Mouse (Mus musculus) heart, embryonic 16.5 days (tissue): ENCODE measurements around the gene Zbtb16. TPM values are rescaled to one million over a fixed set of nuclear protein-coding genes. Genes with fewer than 3 reads are reported as not detected.

Experiments
- ATAC-seq: fragments of 200-750 bp; cut with Nextera tagmentation; replicated peaks from 2 replicates; pipeline ENCODE4 v1.8.0; 2017; ENCODE audit warnings: moderate number of reproducible peaks; ENCODE audit not compliant: insufficient read depth, low FRiP score; ENCODE audit errors: extremely low read depth
- H3K27ac ChIP-seq: fragments of 300-500 bp; sonication (generic); 2 replicates; pipeline ENCODE4 v1.5.1; 2014; ENCODE audit warnings: mild to moderate bottlenecking, low read length, control low read depth, moderate library complexity
- H3K27me3 ChIP-seq: fragments of 300-500 bp; sonication (generic); 2 replicates; pipeline ENCODE4 v1.6.1; 2014; ENCODE audit warnings: low read length, mixed read lengths; ENCODE audit not compliant: control insufficient read depth, insufficient read depth
- H3K36me3 ChIP-seq: fragments of 300-500 bp; sonication (generic); 2 replicates; pipeline ENCODE4 v1.6.1; 2014; ENCODE audit not compliant: control insufficient read depth, insufficient read depth
- H3K4me1 ChIP-seq: fragments of 300-500 bp; sonication (generic); 2 replicates; pipeline ENCODE4 v1.6.1; 2014; ENCODE audit warnings: low read length, mixed read lengths; ENCODE audit not compliant: control insufficient read depth, insufficient read depth
- H3K4me2 ChIP-seq: fragments of 300-500 bp; sonication (generic); 2 replicates; pipeline ENCODE4 v1.6.1; 2014; ENCODE audit warnings: low read depth, mild to moderate bottlenecking, control low read depth, low read length
- H3K4me3 ChIP-seq: fragments of 300-500 bp; sonication (generic); 2 replicates; pipeline ENCODE4 v1.5.1; 2014; ENCODE audit warnings: mild to moderate bottlenecking, control low read depth, low read length
- H3K9ac ChIP-seq: fragments of 300-500 bp; sonication (generic); 2 replicates; pipeline ENCODE4 v1.6.1; 2014; ENCODE audit warnings: low read length, control low read depth
- H3K9me3 ChIP-seq: fragments of 300-500 bp; sonication (generic); replicated peaks from 2 replicates; pipeline ENCODE4 v1.6.1; 2016; ENCODE audit warnings: low read length; ENCODE audit not compliant: control insufficient read depth
- WGBS: fragments of 180-500 bp; shearing (Covaris S2); extraction: QIAGEN DNeasy Blood & Tissue Kit; methylation state at CpG from one replicate; pipeline ENCODE4 v1.1.7; 2014; 5-methylcytosine and 5-hydroxymethylcytosine counted together
- polyA plus RNA-seq: library from polyadenylated mRNA; unstranded; fragments of >200 nt; fragmentation: Nextera tagmentation; extraction: Ambion mirVana; gene quantifications from 2 replicates; pipeline ENCODE4 v1.2.1, GENCODE M21; 2015

Gene Zbtb16
- polyA plus RNA-seq, 1 experiment from 2014 or later, result 10.4 TPM

GRCm38 (mm10) chr9:48773130-48773529 is 62.9 kb downstream of the Zbtb16 start:
- Histone ChIP-seq H3K27ac (no peak overlapping the region), H3K4me2 (no peak overlapping the region), H3K4me3 (no peak overlapping the region), H3K9me3 (no peaks in the 10 kb centered on the region), H3K9ac (no peak overlapping the region), H3K4me1 (no peaks in the 10 kb centered on the region), H3K36me3 (no peaks in the 10 kb centered on the region), H3K27me3 (no peaks in the 10 kb centered on the region)
- ATAC-seq, result no peak
- 81% methylated on average over 6 of the region's 6 CpGs for WGBS

- Histone ChIP-seq H3K4me3 (no peak overlapping the region), H3K9me3 (no peaks in the 10 kb centered on the region), H3K9ac (no peak overlapping the region), H3K4me1 (no peaks in the 10 kb centered on the region), H3K27ac (no peak overlapping the region), H3K4me2 (no peak overlapping the region), H3K27me3 (no peaks in the 10 kb centered on the region), H3K36me3 (no peaks in the 10 kb centered on the region)
- WGBS, result 85% methylated on average over 6 of the region's 6 CpGs
- no peak for ATAC-seq
These were observed 64.5 kb downstream of the Zbtb16 start for GRCm38 (mm10) chr9:48771504-48771903.

- H3K4me3 ChIP-seq, result no peak overlapping the region
- no peaks in the 10 kb centered on the region for H3K9me3 ChIP-seq
- H3K27me3 ChIP-seq, result no peaks in the 10 kb centered on the region
- no peak for ATAC-seq
- no peak overlapping the region for H3K27ac ChIP-seq
- no peaks in the 10 kb centered on the region for H3K4me1 ChIP-seq
- H3K36me3 ChIP-seq, result no peaks in the 10 kb centered on the region
- no peak overlapping the region for H3K9ac ChIP-seq
- 83% methylated on average over 4 of the region's 4 CpGs for WGBS
- no peak overlapping the region for H3K4me2 ChIP-seq
These were observed 67.1 kb downstream of the Zbtb16 start for GRCm38 (mm10) chr9:48768965-48769364.

- Histone ChIP-seq H3K27ac (no peak overlapping the region), H3K9me3 (no peaks in the 10 kb centered on the region), H3K27me3 (no peaks in the 10 kb centered on the region), H3K36me3 (no peaks in the 10 kb centered on the region), H3K4me2 (no peak overlapping the region), H3K9ac (no peak overlapping the region), H3K4me3 (no peak overlapping the region), H3K4me1 (no peaks in the 10 kb centered on the region)
- ATAC-seq, result no peak
- 89% methylated on average over 20 of the region's 20 CpGs for WGBS
These were observed 68.2 kb downstream of the Zbtb16 start for GRCm38 (mm10) chr9:48767666-48768432.

DNA sequence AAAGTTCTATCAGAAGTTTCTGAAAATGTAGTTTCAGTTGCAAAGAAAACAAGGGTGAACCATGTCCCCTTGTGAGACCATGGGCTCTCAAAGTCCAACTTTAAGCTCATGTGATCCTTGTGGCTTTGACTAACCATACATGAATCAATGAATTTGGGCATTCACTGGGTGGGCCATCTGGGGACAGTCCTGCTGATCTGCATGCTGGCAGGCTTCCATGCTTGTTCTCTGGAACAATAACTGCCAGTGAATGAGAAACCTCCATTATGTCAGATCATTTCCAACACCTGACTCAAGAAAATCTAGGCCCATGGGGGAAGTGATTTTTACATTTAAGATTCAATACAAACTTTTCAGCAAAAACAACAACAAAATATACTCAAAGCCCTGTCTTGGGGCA is 70.1 kb downstream of the Zbtb16 start:
- no peak for ATAC-seq
- H3K9me3 ChIP-seq, result no peaks in the 10 kb centered on the region
- peaks cover 11% of the 10 kb centered on the region for H3K4me1 ChIP-seq
- no peaks in the 10 kb centered on the region for H3K27me3 ChIP-seq
- H3K4me2 ChIP-seq, result no peak overlapping the region
- no peaks in the 10 kb centered on the region for H3K36me3 ChIP-seq
- H3K4me3 ChIP-seq, result no peak overlapping the region
- H3K9ac ChIP-seq, result no peak overlapping the region
- no peak overlapping the region for H3K27ac ChIP-seq

GRCm38 (mm10) chr9:48764311-48764710 is 71.7 kb downstream of the Zbtb16 start:
- no peak overlapping the region for H3K4me3 ChIP-seq
- H3K27ac ChIP-seq, result no peak overlapping the region
- H3K4me2 ChIP-seq, result no peak overlapping the region
- ATAC-seq, result no peak
- no peaks in the 10 kb centered on the region for H3K9me3 ChIP-seq
- WGBS, result 79% methylated on average over 5 of the region's 5 CpGs
- no peaks in the 10 kb centered on the region for H3K36me3 ChIP-seq
- H3K9ac ChIP-seq, result no peak overlapping the region
- H3K27me3 ChIP-seq, result no peaks in the 10 kb centered on the region
- peaks cover 28% of the 10 kb centered on the region for H3K4me1 ChIP-seq

GRCm38 (mm10) chr9:48761732-48762637 is 74.0 kb downstream of the Zbtb16 start:
- ATAC-seq, result no peak
- H3K36me3 ChIP-seq, result no peaks in the 10 kb centered on the region
- no peaks in the 10 kb centered on the region for H3K27me3 ChIP-seq
- peaks cover 28% of the 10 kb centered on the region for H3K4me1 ChIP-seq
- no peak overlapping the region for H3K9ac ChIP-seq
- H3K27ac ChIP-seq, result 0 out of 2 replicates have a peak overlapping the region, but pooled peaks have one; percentile 3
- H3K9me3 ChIP-seq, result no peaks in the 10 kb centered on the region
- 81% methylated on average over 14 of the region's 14 CpGs for WGBS
- no peak overlapping the region for H3K4me3 ChIP-seq
- no peak overlapping the region for H3K4me2 ChIP-seq

- Histone ChIP-seq H3K27ac (peak overlapping the region; percentile 29), H3K4me1 (peaks cover 31% of the 10 kb centered on the region), H3K4me2 (no peak overlapping the region), H3K9me3 (no peaks in the 10 kb centered on the region), H3K9ac (no peak overlapping the region), H3K36me3 (no peaks in the 10 kb centered on the region), H3K4me3 (no peak overlapping the region), H3K27me3 (no peaks in the 10 kb centered on the region)
- 66% methylated on average over 8 of the region's 8 CpGs for WGBS
- no peak for ATAC-seq
These were observed 74.9 kb downstream of the Zbtb16 start for GRCm38 (mm10) chr9:48761175-48761556.
